Mouse (Mus musculus) kidney, embryonic 15.5 days (tissue): ENCODE results near the gene Oat. TPM values are rescaled to one million over a fixed set of nuclear protein-coding genes. Genes with fewer than 3 reads are reported as not detected.

ENCODE experiments used
- ATAC-seq: fragments of 200-750 bp; cut with Nextera tagmentation; replicated peaks from 2 replicates; pipeline ENCODE4 v1.8.0; 2017; ENCODE audit warnings: moderate TSS enrichment; ENCODE audit not compliant: low FRiP score
- H3K27ac ChIP-seq: fragments of 300-500 bp; sonication (generic); 2 replicates; pipeline ENCODE4 v1.5.1; 2015; ENCODE audit warnings: mild to moderate bottlenecking, inconsistent platforms
- H3K27me3 ChIP-seq: fragments of 300-500 bp; sonication (generic); 2 replicates; pipeline ENCODE4 v1.6.1; 2015; ENCODE audit warnings: inconsistent platforms
- H3K36me3 ChIP-seq: fragments of 300-500 bp; sonication (generic); 2 replicates; pipeline ENCODE4 v1.6.1; 2015; ENCODE audit warnings: inconsistent platforms
- H3K4me1 ChIP-seq: fragments of 300-500 bp; sonication (generic); 2 replicates; pipeline ENCODE4 v1.6.1; 2015; ENCODE audit warnings: inconsistent platforms
- H3K4me2 ChIP-seq: fragments of 300-500 bp; sonication (generic); 2 replicates; pipeline ENCODE4 v1.6.1; 2015; ENCODE audit warnings: moderate library complexity, mild to moderate bottlenecking, inconsistent platforms
- H3K4me3 ChIP-seq: fragments of 300-500 bp; sonication (generic); replicated peaks from 2 replicates; pipeline ENCODE4 v1.5.1; 2015; ENCODE audit warnings: mild to moderate bottlenecking, inconsistent platforms
- H3K9ac ChIP-seq: fragments of 300-500 bp; sonication (generic); 2 replicates; pipeline ENCODE4 v1.6.1; 2015; ENCODE audit warnings: mild to moderate bottlenecking, inconsistent platforms
- H3K9me3 ChIP-seq: fragments of 300-500 bp; sonication (generic); replicated peaks from 2 replicates; pipeline ENCODE4 v1.6.1; 2016; ENCODE audit warnings: inconsistent platforms
- WGBS: fragments of 180-500 bp; shearing (Covaris S2); methylation state at CpG from one replicate; pipeline ENCODE4 v1.1.7; 2015; ENCODE audit warnings: mixed read lengths; 5-methylcytosine and 5-hydroxymethylcytosine counted together
- polyA plus RNA-seq: library from polyadenylated mRNA; unstranded; fragments of >200 nt; fragmentation: Nextera tagmentation; extraction: Ambion mirVana; gene quantifications from 2 replicates; pipeline ENCODE4 v1.2.1, GENCODE M21; 2015

The Oat gene
- polyA plus RNA-seq, 1 experiment from 2014 or later = 166 TPM

GRCm38 (mm10) chr7:132509110-132509509, 67.1 kb downstream of the Oat start:
- Histone ChIP-seq H3K4me2 (no peak overlapping the region), H3K27me3 (peaks cover 4% of the 10 kb centered on the region; the same call in 1 of the 2 replicates), H3K27ac (no peak overlapping the region), H3K9me3 (no peaks in the 10 kb centered on the region), H3K9ac (no peak overlapping the region), H3K4me1 (peaks cover 15% of the 10 kb centered on the region), H3K36me3 (no peaks in the 10 kb centered on the region), H3K4me3 (no peak overlapping the region)
- no peak for ATAC-seq
- WGBS = 72% methylated on average over 2 of the region's 2 CpGs

Other genes starting within 250 kb of the Oat start
- gene Nkx1-2, start 23.2 kb upstream of the Oat start, polyA plus RNA-seq = not detected in 2 replicates
- gene Lhpp, start 34.2 kb upstream of the Oat start, polyA plus RNA-seq = 22.3 and 22.5 TPM in 2 replicates
- gene Fam53b, start 237.5 kb upstream of the Oat start, polyA plus RNA-seq = 22.0 and 22.5 TPM in 2 replicates